Mouse (Mus musculus): Measurements from ENCODE around the gene C1qb.

Gene C1qb

DNA sequence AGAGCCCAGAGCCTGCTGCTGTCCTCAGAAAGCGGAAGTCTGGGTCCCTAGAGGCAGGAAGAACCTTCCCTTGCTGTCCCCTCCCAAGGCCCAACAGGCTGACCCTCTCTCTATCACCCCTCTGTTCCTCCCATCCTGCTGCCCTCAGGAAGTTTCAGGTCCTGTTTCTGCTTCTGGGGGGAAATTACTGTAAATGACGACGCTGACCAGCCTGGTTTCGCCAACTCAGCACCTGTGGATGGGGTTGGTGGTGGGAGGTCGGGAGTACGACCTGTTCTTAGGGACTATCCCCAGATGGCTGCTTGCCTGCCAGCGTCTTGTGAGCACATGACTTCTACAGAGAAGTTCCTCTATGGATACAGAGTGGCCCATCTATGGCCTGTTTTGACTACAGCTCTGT is at the start of gene C1qb:
Gene C1qb (minus strand): TSS at position 87 of the 400 bp plus-strand sequence.
- no peak for DNase-seq (ENCODE audit: low read depth in 1 of 2, low spot score in 2 of 2)

DNA sequence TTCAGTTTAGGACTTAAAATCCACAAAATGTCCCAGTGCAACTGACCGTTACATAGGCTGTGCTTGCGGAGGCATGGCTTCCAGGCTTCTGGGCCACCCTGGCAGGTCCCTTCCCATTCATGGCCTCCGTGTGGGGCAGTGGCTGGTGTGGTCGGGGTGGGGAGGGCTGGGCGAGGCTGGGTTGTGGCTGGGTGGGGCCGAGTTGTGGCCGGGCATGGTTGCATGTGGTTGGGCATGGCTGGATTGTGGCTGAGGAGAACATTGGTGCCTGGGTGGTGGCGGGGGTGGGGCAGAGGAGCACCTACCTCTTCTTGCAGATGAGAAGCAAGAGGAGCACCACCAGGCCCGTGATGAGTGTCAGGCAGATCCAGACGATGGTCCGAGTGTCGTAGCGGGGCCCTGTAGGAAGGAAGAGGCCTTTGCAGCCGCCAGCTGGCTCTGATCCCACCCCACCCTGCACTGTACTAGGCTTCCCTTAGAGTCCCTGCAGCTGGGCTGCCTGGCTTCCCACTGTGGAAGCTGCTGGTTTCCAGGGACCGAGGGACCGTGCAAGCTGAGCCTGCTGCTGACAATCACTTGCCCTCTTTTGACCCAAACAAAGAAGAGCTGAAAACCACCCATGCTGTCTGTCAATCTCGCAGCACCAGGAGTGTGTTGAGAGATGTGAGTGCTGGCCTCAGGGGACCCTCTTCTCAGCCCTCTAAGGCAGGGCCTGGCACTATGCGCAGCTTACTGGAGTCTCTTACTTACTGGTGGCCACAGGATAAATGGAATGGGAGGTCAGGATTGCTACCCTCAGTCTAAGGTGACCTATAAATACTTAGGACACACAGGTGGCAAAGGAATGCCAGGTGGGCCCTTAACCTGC is 49.0 kb upstream of the C1qb start:
- no peak for DNase-seq (ENCODE audit: low read depth in 1 of 2, low spot score in 2 of 2)

DNA sequence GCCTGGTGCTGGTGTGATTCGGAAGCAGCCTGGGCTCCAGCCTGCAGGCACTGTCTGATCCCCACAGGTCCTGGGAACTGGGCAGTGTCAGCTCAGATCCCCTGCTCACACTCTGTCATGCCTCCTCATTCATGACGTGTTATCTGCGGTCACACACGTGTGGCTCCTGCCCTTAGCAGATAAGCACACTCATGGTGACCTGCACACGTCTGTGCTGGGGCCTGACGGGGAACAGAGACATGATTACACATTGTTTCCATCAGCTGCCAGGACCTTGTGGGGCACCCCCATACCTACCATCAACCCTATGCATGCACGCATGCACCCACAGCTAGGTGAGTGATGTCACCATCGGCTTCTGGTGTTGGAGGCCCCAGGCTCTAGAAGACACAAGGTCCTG is 44.5 kb upstream of the C1qb start:
- DNase-seq (ENCODE audit: low read depth in 1 of 2, low spot score in 2 of 2) = no peak

DNA sequence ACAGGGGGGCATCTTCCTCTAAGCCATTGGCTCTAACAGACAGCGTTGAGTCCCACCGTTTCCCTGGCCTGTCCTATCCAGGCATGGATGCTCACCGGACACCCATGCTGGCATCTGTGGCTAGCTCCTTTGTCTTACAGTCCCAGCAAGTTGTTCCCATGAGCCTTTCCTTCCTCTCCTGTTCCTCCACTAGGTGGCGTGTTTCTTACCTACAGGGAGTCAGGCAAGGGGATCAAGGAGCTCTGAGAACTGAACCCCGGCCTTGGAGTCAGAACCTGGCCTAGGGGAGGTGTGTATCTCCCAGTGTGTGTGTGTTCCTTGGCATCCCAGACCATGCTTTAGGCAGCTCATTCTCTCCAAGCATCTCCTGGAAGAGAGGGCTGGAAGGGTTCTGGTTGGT is 42.9 kb upstream of the C1qb start:
- DNase-seq (ENCODE audit: low read depth in 1 of 2, low spot score in 2 of 2) = no peak

DNA sequence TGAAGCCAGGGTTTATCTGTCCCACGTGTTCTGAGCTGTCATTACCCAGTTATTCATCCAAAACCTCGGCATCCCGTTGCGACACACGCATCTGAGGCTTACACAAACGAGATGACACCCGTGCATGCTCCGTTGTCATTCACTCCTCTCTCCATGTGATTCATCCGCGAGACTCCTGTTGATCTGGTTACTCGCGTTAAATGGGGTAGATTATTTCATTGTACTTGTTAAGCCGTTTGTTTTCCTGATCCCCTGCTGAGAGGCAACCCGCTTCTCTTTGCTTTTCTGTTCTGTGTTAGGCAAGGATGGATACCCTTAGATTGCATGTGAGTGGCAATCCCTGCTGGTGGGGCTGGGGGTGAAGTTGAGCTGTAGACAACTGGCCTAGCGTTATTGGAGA is 39.8 kb upstream of the C1qb start:
- DNase-seq (ENCODE audit: low read depth in 1 of 2, low spot score in 2 of 2) = no peak

DNA sequence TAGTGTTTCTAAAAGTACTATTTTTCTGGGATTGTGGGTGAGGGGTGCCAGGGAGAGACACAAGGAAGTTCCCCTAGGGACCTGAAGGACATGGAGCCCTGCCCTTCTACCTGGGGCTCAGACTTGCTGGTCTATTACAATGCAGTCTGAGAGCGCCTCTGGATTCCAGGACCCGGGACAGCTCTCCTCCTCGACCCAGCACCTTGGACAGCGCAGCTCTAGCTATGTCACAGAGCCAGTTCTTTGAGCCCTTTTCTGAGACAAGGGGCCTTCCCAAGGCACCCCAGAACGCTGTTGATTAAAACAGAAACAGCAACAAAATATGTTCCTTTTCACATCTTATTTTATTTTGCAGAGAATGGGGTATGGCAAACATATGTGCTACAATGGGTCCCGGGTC is 38.5 kb upstream of the C1qb start:
- no peak for DNase-seq (ENCODE audit: low read depth in 1 of 2, low spot score in 2 of 2)

DNA sequence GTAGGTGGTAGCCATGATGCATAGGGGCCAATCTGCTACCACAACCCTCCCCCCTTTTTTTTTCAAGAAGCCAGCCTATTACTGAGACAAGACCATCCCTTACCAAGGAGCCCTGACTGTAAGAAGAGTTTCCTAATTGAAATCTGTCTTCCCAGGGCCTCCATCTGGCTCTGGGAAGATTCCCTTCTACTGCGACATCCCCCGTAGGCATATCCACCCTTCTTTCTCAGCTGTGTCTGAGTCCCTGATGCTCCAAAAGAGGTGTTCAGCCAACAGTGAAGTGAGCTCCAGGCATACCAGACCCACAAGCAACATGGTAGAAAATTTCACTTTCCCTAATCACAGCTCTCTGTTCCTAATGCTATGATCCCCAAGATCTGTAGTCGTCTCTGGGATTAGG is 33.5 kb upstream of the C1qb start:
- no peak for DNase-seq (ENCODE audit: low read depth in 1 of 2, low spot score in 2 of 2)

DNA sequence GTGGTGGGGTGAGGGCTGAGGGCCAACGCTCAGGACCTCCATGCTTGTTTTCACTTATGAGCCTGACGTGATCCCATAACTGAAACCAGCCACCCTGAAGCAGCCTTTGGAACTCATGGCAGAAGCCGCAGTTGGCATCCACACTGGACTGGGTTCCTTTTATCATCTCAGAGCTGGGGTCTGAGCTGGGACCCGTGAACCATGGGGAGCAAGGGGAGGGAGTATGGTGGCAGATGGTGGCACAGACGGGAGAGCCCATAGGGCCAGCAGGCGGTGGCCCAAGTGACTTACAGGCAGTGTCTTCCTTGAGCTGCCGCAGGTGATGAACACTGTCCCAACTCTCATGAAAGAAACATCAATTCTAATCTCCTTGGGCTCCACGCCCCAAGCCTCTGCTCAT is 32.8 kb upstream of the C1qb start:
- DNase-seq (ENCODE audit: low read depth in 1 of 2, low spot score in 2 of 2) = no peak

DNA sequence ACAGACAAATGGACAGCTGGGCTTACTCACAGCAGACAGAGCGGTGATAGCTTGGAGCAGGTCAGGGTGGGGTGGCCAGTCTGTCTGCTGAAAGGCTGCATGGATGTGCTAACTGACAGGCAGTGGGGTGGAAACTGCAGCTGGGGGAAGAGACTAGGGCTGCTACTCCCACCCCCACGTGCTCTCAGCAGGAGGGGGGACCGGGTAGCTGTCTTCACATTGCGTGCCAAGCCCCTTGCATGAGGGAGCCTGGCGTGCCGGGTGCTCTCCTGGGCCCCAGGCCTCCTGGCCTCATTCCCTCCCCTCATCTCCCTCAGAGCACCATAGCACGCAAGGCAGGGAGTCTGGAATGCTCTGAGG is 31.2 kb upstream of the C1qb start:
- no peak for DNase-seq (ENCODE audit: low read depth in 1 of 2, low spot score in 2 of 2)

DNA sequence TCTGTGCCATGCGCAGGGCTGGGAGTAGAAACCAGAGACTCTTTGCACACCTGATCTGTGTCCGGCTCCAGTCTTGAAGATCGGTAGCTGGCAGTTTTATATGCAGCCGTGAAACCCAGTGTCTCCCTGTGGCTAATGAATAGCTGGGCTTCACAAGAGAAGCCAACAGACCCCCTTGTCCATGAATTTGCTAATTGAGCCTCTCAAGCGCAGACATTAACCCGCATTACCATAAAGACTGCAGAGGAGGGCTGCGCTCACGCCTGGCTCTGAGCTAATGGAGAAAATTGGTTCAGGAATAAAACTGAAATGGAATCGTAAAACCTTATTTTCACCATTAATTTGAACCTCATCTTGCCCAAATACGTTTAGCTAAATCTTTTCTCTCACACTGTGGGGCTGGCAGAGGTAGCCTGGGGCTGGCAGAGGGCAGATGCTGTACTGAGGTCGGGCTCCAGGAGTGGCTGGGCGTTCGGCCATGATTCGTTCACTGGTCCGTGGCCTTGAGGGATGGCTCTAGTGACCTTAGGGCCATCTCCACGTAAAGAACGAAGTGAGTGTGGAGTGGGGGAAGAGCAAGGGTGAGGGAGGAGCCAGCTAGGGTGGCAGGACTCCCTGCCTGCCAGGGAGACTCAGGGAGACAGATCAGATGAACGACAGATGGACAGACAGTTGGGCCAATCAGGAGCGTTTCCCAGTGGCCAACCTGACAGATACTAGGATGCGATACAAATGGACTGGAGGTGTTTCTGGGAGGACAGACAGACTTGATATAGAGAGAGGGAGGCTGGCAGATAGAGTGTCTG is 30.6 kb upstream of the C1qb start:
- no peak for DNase-seq (ENCODE audit: low read depth in 1 of 2, low spot score in 2 of 2)

DNA sequence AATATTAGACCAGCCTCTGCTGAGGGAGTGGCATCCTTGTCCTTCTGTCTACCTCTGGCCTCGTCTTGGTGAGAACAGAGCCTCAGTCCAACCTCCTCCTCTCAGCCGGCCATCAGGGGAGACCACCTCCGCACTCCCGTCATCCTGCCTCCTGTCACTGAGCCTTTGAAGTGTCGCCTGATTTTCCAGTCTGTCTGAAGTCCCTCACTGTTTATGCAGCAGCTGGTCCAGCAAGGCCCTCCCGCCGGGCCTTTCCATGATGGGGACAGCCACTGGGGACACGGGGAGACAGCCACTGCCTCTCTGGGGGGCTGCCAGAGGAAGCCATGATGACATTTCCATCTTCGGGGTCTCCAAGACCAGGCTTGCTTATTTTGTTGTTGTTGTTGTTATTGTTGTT is 26.9 kb upstream of the C1qb start:
- no peak for DNase-seq (ENCODE audit: low read depth in 1 of 2, low spot score in 2 of 2)

DNA sequence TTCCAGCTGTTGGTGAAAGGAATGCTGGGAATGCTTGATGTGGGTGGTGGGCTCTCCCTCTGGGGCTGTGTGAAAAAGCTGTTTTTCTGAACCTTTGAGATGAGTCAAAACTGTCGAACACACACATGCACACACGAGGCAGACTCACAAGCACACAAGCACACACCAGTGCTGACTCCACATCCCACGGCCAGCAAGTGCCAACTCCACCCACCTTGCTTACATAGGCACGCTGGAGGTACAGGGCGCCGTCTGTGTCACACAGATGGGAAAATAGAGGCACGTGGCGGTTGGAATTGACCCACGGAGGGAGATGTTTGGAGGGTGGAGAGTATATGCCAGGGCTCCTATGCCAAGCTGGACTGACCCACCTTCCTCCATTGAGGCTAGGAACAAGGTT is 25.8 kb upstream of the C1qb start:
- no peak for DNase-seq (ENCODE audit: low read depth in 1 of 2, low spot score in 2 of 2)

DNA sequence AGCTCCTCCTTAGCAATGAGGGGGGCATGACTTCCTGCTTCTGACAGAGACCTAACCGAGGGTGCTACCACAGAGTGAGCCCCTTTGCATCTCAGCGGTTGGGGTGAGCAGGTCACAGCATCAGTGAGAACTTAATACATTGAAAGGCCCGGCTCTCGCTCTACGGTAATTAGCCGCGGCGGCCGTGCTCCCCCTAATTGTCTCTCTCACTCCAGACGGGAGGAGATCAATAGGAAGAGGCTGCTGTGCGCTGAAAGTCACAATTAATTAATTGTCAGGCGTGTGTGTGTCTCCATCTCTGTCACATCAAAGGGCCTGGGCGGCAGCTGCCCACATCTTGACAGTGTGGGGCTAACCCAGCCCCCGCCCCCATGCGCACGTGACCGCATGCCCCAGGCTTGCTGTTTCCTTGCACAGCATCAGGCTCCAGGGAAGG is 25.2 kb upstream of the C1qb start:
- no peak for DNase-seq (ENCODE audit: low read depth in 1 of 2, low spot score in 2 of 2)

DNA sequence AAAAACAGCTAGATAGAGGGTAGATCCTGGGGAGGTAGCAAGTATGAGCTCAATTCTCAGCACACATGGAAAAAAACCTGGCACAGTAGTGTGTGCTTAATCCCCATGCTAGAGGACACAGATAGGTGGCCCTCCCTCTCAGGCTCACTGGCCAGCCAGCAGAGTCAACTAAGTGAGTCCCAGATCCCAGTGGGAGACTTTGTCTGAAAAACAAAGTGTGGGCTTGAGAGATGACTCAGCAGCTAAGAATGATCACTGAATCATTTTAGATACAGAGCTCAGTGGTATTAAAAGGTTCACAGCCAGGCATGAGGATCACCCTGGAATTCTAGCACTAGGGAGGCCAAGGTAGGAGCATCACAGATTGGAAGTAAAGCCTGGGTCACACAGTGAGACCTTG is 21.8 kb upstream of the C1qb start:
- DNase-seq (ENCODE audit: low read depth in 1 of 2, low spot score in 2 of 2) = no peak

DNA sequence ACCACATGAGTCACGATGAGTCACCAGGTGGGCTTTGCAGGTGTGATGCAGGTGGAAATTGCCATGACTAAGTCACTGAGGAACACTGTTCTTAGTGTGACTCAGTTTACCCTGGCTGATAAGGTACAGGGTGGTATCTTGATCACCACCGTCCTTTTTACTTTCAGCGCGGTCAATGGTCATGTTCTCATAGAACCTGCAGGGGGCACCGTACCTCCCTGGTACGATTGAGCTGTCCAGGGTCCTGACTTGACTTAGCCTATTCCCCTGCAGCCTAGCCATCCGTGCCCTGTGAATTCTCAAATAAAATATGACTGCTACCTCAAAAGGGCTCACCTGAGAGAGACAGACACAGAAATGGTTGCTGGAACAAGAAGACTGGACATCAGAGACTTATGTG is 21.0 kb upstream of the C1qb start:
- no peak for DNase-seq (ENCODE audit: low read depth in 1 of 2, low spot score in 2 of 2)

DNA sequence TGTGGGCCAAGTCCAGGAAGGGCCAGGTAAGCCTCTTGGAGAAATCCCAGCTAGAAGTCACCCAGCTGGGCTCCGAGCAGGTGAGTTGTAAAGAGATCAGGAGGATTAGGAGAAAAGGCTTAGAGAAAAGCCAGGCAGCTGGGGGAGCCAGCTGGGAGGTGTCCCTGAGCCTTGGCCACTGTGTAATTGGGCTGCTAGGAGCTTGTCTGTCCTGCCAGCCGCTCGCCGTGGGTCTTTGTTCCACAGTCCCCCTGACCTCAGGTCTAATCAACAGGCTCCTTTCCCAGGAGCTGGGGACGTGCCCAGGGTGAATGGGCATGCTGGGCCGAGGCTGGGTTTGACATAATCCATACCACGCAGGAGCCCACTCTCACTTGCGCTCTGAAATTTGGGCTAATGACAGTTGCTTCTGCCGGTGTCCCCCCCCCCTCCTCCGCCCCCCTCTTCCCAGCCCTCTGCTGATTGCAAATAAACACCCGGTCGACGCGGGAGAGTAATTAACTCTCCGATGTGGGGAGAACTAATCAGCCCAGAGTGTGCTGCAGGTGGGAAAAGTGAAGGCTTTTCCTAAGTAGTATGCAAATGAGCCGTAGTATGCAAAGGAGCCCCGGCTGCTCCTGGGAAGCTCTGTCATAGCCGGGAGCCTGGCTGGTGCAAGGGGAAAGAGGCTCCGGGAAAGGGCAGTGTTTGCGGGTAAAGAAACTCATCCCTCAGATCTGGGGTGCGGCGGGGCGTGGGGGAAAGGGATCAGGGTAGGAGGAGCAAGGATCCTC is 19.0 kb upstream of the C1qb start:
- DNase-seq (ENCODE audit: low read depth in 1 of 2, low spot score in 2 of 2) = no peak

DNA sequence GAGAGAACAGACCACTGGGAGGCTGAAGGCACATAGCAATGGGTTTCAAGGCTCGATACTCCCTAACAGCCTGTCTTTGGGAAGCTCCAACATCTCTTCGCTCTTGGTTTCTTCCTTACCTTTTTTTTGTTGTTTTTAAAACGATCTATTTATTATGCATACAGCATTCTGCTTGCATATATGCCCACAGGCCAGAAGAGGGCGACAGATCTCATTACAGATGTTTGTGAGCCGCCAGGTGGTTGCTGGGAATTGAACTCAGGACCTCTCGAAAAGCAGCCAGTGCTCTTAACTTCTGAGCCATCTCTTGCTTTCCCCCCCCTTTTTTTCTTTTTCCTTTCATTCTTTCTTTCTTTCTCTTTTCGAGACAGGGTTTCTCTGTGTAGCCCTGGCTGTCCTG is 13.2 kb upstream of the C1qb start:
- DNase-seq (ENCODE audit: low read depth in 1 of 2, low spot score in 2 of 2) = no peak

DNA sequence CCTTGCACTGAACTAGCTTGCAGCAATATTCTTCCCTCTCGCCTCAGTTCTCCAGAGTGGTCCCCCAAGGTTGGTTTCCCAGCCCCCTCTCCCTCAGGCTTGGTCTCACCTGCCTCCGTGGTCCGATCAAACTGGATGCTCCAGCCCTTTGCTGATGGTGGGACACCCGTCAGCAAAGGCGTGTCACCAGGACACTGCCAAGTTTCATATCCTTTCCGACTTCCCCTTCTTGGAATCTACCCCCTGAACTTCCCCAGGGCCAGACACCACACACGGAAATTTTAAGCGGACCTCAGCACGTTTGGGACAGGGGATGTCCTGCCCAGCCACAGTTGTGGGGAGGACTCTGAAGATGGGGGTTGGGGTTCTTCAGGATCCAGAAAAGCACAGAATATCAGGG is 12.7 kb upstream of the C1qb start, which contains the start of gene C1qa:
Gene C1qa (minus strand): TSS at position 167 of the 400 bp plus-strand sequence.
- no peak for DNase-seq (ENCODE audit: low read depth in 1 of 2, low spot score in 2 of 2)

DNA sequence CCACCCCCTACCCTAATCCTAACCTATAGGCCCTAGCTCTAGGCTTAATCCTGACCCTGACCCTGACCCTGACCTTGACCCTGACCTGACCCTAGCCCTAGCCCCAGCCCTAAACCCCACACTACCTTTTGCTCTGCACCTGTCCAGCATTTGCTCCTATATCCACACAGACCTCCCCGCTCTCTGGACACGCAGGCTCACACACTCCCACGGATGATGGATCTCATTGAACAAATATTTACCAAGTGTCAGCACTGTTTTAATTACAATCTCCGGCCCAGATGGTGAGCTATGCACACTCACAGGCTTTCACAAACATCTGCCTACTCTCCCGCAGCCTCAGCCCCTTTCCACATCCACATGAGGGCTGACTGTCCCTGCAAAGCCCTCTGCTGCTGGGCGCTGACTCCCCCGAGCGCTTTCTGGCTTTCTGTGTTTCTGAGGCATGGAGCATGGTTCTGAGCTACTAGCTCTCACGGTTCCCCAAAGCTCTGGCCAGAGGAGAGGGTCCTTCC is 12.2 kb upstream of the C1qb start:
- no peak for DNase-seq (ENCODE audit: low read depth in 1 of 2, low spot score in 2 of 2)

DNA sequence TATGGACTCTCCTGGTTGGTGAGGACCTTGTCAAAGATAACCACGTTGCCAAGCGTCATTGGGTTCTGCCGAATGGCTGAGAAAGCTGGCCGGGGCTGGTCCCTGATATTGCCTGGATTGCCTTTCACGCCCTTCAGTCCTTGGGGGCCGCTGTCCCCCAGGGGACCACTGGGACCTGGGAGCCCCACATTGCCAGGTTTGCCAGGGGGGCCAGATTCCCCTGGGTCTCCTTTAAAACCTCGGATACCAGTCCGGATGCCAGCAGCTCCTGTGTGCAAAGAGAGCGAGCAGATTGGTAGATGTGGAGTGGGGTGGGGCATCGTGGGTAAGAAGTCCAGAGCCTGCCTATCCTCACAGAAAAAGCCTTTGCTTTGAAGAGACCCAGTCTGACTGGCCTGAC is 10.5 kb upstream of the C1qb start:
- DNase-seq (ENCODE audit: low read depth in 1 of 2, low spot score in 2 of 2) = no peak

DNA sequence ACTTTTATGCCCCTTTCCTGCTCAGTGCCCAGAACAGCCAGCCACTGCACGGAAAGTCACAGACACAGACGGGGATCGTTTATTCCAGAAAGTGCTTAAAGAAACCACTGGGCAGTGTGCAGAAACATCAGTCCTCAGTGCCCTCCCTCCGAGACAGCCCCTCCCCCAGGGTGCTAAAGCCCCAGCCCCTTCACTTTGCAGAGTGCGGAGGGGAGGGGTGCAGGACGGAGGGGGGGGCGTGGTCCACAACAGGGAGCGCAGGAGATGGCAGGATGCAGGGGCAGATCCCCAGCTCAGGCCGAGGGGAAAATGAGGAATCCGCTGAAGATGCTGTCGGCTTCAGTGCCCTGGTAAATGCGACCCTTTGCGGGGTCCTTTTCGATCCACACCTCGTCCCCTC is 9.9 kb upstream of the C1qb start:
- no peak for DNase-seq (ENCODE audit: low read depth in 1 of 2, low spot score in 2 of 2)

DNA sequence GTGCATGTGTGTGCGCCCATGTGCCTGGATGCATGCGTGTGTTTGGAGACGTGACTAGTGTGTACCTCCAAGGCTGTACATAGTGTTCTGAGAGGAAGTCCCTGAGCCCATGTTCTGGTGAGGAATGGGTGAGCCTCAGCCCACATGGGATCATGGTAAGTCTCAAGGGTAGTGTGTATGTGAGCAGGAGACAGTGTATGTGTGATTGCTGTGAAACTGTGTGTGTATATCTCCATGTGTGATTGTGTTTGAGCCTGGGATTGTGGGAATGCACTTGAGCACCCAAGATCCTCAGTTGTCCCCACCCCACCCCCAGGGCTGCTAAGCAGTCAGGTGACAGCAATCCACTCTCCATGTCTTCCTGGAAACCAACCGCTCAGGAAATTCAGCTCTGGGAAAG is 8.8 kb upstream of the C1qb start:
- no peak for DNase-seq (ENCODE audit: low read depth in 1 of 2, low spot score in 2 of 2)
